Mouse (Mus musculus) forebrain, embryonic 16.5 days (tissue): ENCODE measurements around the gene Abhd17c. TPM values are rescaled to one million over a fixed set of nuclear protein-coding genes. Genes with fewer than 3 reads are reported as not detected.
A peak's percentile ranks its signal among the peaks of the same experiment; 100 is the strongest.

Experiments
- ATAC-seq: fragments of 200-750 bp; cut with Nextera tagmentation; 2 replicates; pipeline ENCODE4 v1.8.0; 2017; ENCODE audit warnings: mild to moderate bottlenecking, moderate library complexity
- H3K27ac ChIP-seq: fragments of 300-500 bp; sonication (generic); 2 replicates; pipeline ENCODE4 v1.5.1; 2014; ENCODE audit warnings: low read length, control low read depth
- H3K27me3 ChIP-seq: fragments of 300-500 bp; sonication (generic); replicated peaks from 2 replicates; pipeline ENCODE4 v1.6.1; 2014; ENCODE audit warnings: low read length; ENCODE audit not compliant: control insufficient read depth, insufficient read depth
- H3K36me3 ChIP-seq: fragments of 300-500 bp; sonication (generic); 2 replicates; pipeline ENCODE4 v1.6.1; 2014; ENCODE audit not compliant: control insufficient read depth, insufficient read depth
- H3K4me1 ChIP-seq: fragments of 300-500 bp; sonication (generic); replicated peaks from 2 replicates; pipeline ENCODE4 v1.6.1; 2014; ENCODE audit warnings: low read length; ENCODE audit not compliant: control insufficient read depth, insufficient read depth
- H3K4me2 ChIP-seq: fragments of 300-500 bp; sonication (generic); 2 replicates; pipeline ENCODE4 v1.6.1; 2014; ENCODE audit warnings: mild to moderate bottlenecking, low read length, control low read depth
- H3K4me3 ChIP-seq: fragments of 300-500 bp; sonication (generic); replicated peaks from 2 replicates; pipeline ENCODE4 v1.5.1; 2014; ENCODE audit warnings: mild to moderate bottlenecking, low read length, control low read depth
- H3K9ac ChIP-seq: fragments of 300-500 bp; sonication (generic); replicated peaks from 2 replicates; pipeline ENCODE4 v1.6.1; 2014; ENCODE audit warnings: low read depth, low read length, control low read depth
- H3K9me3 ChIP-seq: fragments of 300-500 bp; sonication (generic); 2 replicates; pipeline ENCODE4 v1.6.1; 2016; ENCODE audit warnings: low read length; ENCODE audit not compliant: control insufficient read depth
- WGBS: fragments of 180-500 bp; shearing (Covaris S2); extraction: QIAGEN DNeasy Blood & Tissue Kit; methylation state at CpG from one replicate; pipeline ENCODE4 v1.1.7; 2014; 5-methylcytosine and 5-hydroxymethylcytosine counted together
- polyA plus RNA-seq: library from polyadenylated mRNA; unstranded; fragments of >200 nt; fragmentation: Nextera tagmentation; extraction: Ambion mirVana; gene quantifications from 2 replicates; pipeline ENCODE4 v1.2.1, GENCODE M21; 2015

The Abhd17c gene
- polyA plus RNA-seq, 1 experiment from 2014 or later: 26.2 TPM

- H3K27me3 ChIP-seq: no peaks in the 10 kb centered on the region
- ATAC-seq: no peak
- WGBS: 91% methylated on average over 2 of the region's 2 CpGs
- no peak overlapping the region for H3K27ac ChIP-seq
- no peak overlapping the region for H3K4me3 ChIP-seq
- H3K4me2 ChIP-seq: no peak overlapping the region
- no peaks in the 10 kb centered on the region for H3K9me3 ChIP-seq
- H3K36me3 ChIP-seq: no peaks in the 10 kb centered on the region
- H3K9ac ChIP-seq: no peak overlapping the region
- H3K4me1 ChIP-seq: peaks cover 62% of the 10 kb centered on the region
These were observed 6.1 kb downstream of the Abhd17c start for GRCm38 (mm10) chr7:84145633-84146032.

GRCm38 (mm10) chr7:84142736-84143473, 8.8 kb downstream of the Abhd17c start:
- H3K4me3 ChIP-seq: no peak overlapping the region
- no peak overlapping the region for H3K27ac ChIP-seq
- no peaks in the 10 kb centered on the region for H3K36me3 ChIP-seq
- no peak for ATAC-seq
- no peak overlapping the region for H3K4me2 ChIP-seq
- peaks cover 47% of the 10 kb centered on the region for H3K4me1 ChIP-seq
- H3K9ac ChIP-seq: no peak overlapping the region
- no peaks in the 10 kb centered on the region for H3K9me3 ChIP-seq
- 65% methylated on average over 7 of the region's 7 CpGs for WGBS
- no peaks in the 10 kb centered on the region for H3K27me3 ChIP-seq

GRCm38 (mm10) chr7:84142196-84142595, 9.5 kb downstream of the Abhd17c start:
- ATAC-seq: no peak
- no peak overlapping the region for H3K9ac ChIP-seq
- no peak overlapping the region for H3K27ac ChIP-seq
- H3K9me3 ChIP-seq: no peaks in the 10 kb centered on the region
- H3K27me3 ChIP-seq: no peaks in the 10 kb centered on the region
- peaks cover 47% of the 10 kb centered on the region for H3K4me1 ChIP-seq
- H3K4me3 ChIP-seq: no peak overlapping the region
- H3K36me3 ChIP-seq: no peaks in the 10 kb centered on the region
- WGBS: 90% methylated on average over 4 of the region's 4 CpGs
- H3K4me2 ChIP-seq: no peak overlapping the region

- H3K4me2 ChIP-seq: no peak overlapping the region
- 38% methylated on average over 4 of the region's 4 CpGs for WGBS
- no peaks in the 10 kb centered on the region for H3K27me3 ChIP-seq
- no peaks in the 10 kb centered on the region for H3K36me3 ChIP-seq
- H3K9me3 ChIP-seq: no peaks in the 10 kb centered on the region
- no peak overlapping the region for H3K27ac ChIP-seq
- peaks cover 28% of the 10 kb centered on the region for H3K4me1 ChIP-seq
- ATAC-seq: no peak
- H3K9ac ChIP-seq: no peak overlapping the region
- H3K4me3 ChIP-seq: no peak overlapping the region
These were observed 12.1 kb downstream of the Abhd17c start for GRCm38 (mm10) chr7:84139566-84139965.

- 73% methylated on average over 4 of the region's 4 CpGs for WGBS
- Histone ChIP-seq H3K4me3 (no peak overlapping the region), H3K27ac (no peak overlapping the region), H3K9ac (no peak overlapping the region), H3K27me3 (no peaks in the 10 kb centered on the region), H3K9me3 (no peaks in the 10 kb centered on the region), H3K4me1 (peaks cover 20% of the 10 kb centered on the region), H3K4me2 (no peak overlapping the region), H3K36me3 (no peaks in the 10 kb centered on the region)
- ATAC-seq: no peak
These were observed 13.0 kb downstream of the Abhd17c start for GRCm38 (mm10) chr7:84138731-84139130.

GRCm38 (mm10) chr7:84137779-84138178, 13.9 kb downstream of the Abhd17c start:
- H3K9ac ChIP-seq: no peak overlapping the region
- 33% methylated on average over 3 of the region's 3 CpGs for WGBS
- H3K27me3 ChIP-seq: no peaks in the 10 kb centered on the region
- peaks cover 14% of the 10 kb centered on the region for H3K4me1 ChIP-seq
- no peaks in the 10 kb centered on the region for H3K9me3 ChIP-seq
- no peak overlapping the region for H3K4me2 ChIP-seq
- no peak overlapping the region for H3K27ac ChIP-seq
- 0 out of 2 replicates have a peak, but pooled peaks have one; percentile 45 for ATAC-seq
- H3K4me3 ChIP-seq: no peak overlapping the region
- no peaks in the 10 kb centered on the region for H3K36me3 ChIP-seq

- 84% methylated on average over 4 of the region's 4 CpGs for WGBS
- H3K9ac ChIP-seq: no peak overlapping the region
- H3K9me3 ChIP-seq: no peaks in the 10 kb centered on the region
- no peak overlapping the region for H3K4me2 ChIP-seq
- H3K36me3 ChIP-seq: no peaks in the 10 kb centered on the region
- H3K4me3 ChIP-seq: no peak overlapping the region
- no peak for ATAC-seq
- no peak overlapping the region for H3K27ac ChIP-seq
- no peaks in the 10 kb centered on the region for H3K27me3 ChIP-seq
- H3K4me1 ChIP-seq: peaks cover 14% of the 10 kb centered on the region
These were observed 15.6 kb downstream of the Abhd17c start for GRCm38 (mm10) chr7:84135799-84136700.

- ATAC-seq: no peak
- no peak overlapping the region for H3K4me3 ChIP-seq
- H3K27me3 ChIP-seq: no peaks in the 10 kb centered on the region
- no peaks in the 10 kb centered on the region for H3K9me3 ChIP-seq
- H3K4me2 ChIP-seq: no peak overlapping the region
- H3K4me1 ChIP-seq: peaks cover 17% of the 10 kb centered on the region
- H3K36me3 ChIP-seq: no peaks in the 10 kb centered on the region
- no peak overlapping the region for H3K9ac ChIP-seq
- 58% methylated on average over 1 of the region's 1 CpGs for WGBS
- H3K27ac ChIP-seq: no peak overlapping the region
These were observed 19.0 kb downstream of the Abhd17c start for GRCm38 (mm10) chr7:84132704-84133103.

GRCm38 (mm10) chr7:84131736-84132135, 20.0 kb downstream of the Abhd17c start:
- no peak overlapping the region for H3K4me2 ChIP-seq
- H3K36me3 ChIP-seq: no peaks in the 10 kb centered on the region
- H3K27me3 ChIP-seq: no peaks in the 10 kb centered on the region
- ATAC-seq: no peak
- no peak overlapping the region for H3K9ac ChIP-seq
- 94% methylated on average over 4 of the region's 4 CpGs for WGBS
- no peak overlapping the region for H3K27ac ChIP-seq
- no peaks in the 10 kb centered on the region for H3K9me3 ChIP-seq
- H3K4me3 ChIP-seq: no peak overlapping the region
- peaks cover 17% of the 10 kb centered on the region for H3K4me1 ChIP-seq
